Mouse (Mus musculus) liver, postnatal 0 days (tissue): ENCODE data around the gene Spata17.

Experiments used
- CTCF ChIP-seq: sonication (generic); IDR thresholded peaks from 2 replicates; pipeline ENCODE4 v1.5.1; 2016; ENCODE audit warnings: antibody characterized with exemption, low read depth
- EP300 ChIP-seq: IDR thresholded peaks from 2 replicates; pipeline ENCODE4 v1.6.1; 2016; ENCODE audit warnings: antibody characterized with exemption, low read depth, mild to moderate bottlenecking

GRCm38 (mm10) chr1:187169646-187170045 lies 45.6 kb downstream of the Spata17 start:
- TF ChIP-seq EP300 (no peak), CTCF (no peak)
